Mouse (Mus musculus): Measurements from ENCODE around the gene Cabcoco1. TPM values are rescaled to one million over a fixed set of nuclear protein-coding genes. Genes with fewer than 3 reads are reported as not detected.

Cabcoco1 gene
- polyA plus RNA-seq, 1 experiment = 59.1 TPM

GRCm38 (mm10) chr10:68435001-68435560 is 106.6 kb downstream of the Cabcoco1 start:
- Histone ChIP-seq H3K27ac (ENCODE audit: control insufficient read depth, insufficient read depth, low read depth, low read length) (no peak overlapping the region), H3K4me1 (ENCODE audit: control insufficient read depth, insufficient read depth, low read length) (no peaks in the 10 kb centered on the region), H3K4me3 (ENCODE audit: control insufficient read depth, low read depth, low read length) (no peak overlapping the region), H3K36me3 (ENCODE audit: control insufficient read depth, insufficient read depth, low read length) (no peaks in the 10 kb centered on the region; the same call in 1 of the 2 replicates), H3K27me3 (ENCODE audit: control insufficient read depth, insufficient read depth, low read length) (no peaks in the 10 kb centered on the region)
- TF ChIP-seq CTCF (IDR thresholded peaks at IDR 0.05; ENCODE audit: control insufficient read depth, insufficient read depth, insufficient replicate concordance, low read depth, low read length) (no peak), POLR2A (IDR thresholded peaks at IDR 0.05; ENCODE audit: control insufficient read depth, low read depth, low read length) (no peak)

- no peaks in the 10 kb centered on the region for H3K4me1 ChIP-seq (ENCODE audit: control insufficient read depth, insufficient read depth, low read length)
- TF ChIP-seq CTCF (IDR thresholded peaks at IDR 0.05; ENCODE audit: control insufficient read depth, insufficient read depth, insufficient replicate concordance, low read depth, low read length) (no peak), POLR2A (IDR thresholded peaks at IDR 0.05; ENCODE audit: control insufficient read depth, low read depth, low read length) (no peak)
- no peak overlapping the region for H3K27ac ChIP-seq (ENCODE audit: control insufficient read depth, insufficient read depth, low read depth, low read length)
Observed at GRCm38 (mm10) chr10:68434045-68434639, 107.6 kb downstream of the Cabcoco1 start.

DNA sequence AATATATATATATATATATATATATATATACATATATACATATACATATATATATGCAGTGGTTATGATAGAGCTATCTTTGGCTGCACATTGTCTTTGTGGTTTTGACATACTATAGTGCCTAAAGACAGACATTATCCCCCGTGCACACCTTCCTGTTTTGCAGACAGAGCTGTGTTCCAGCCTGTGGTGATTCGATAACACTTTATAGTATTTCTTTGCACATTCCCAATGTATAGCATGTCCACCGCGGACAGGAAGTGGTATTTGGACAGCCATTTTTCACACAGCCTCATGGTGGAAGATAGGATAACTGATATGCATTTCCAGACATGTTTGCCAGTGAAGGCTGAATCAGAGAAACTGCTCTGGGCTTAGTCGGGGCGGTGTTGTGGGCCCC is 110.3 kb downstream of the Cabcoco1 start:
- no peaks in the 10 kb centered on the region for H3K27me3 ChIP-seq (ENCODE audit: control insufficient read depth, insufficient read depth, low read length)
- H3K4me1 ChIP-seq (ENCODE audit: control insufficient read depth, insufficient read depth, low read length) = no peaks in the 10 kb centered on the region
- H3K27ac ChIP-seq (ENCODE audit: control insufficient read depth, insufficient read depth, low read depth, low read length) = no peak overlapping the region
- H3K4me3 ChIP-seq (ENCODE audit: control insufficient read depth, low read depth, low read length) = no peak overlapping the region
- H3K36me3 ChIP-seq (ENCODE audit: control insufficient read depth, insufficient read depth, low read length) = no peaks in the 10 kb centered on the region; the same call in 1 of the 2 replicates
- no peak for TF ChIP-seq POLR2A (IDR thresholded peaks at IDR 0.05; ENCODE audit: control insufficient read depth, low read depth, low read length)
- no peak for TF ChIP-seq CTCF (IDR thresholded peaks at IDR 0.05; ENCODE audit: control insufficient read depth, insufficient read depth, insufficient replicate concordance, low read depth, low read length)

More at GRCm38 (mm10) chr10:68434045-68434639, 107.6 kb downstream of the Cabcoco1 start:
- Histone ChIP-seq H3K36me3 (ENCODE audit: control insufficient read depth, insufficient read depth, low read length) (no peaks in the 10 kb centered on the region; the same call in 1 of the 2 replicates), H3K27me3 (ENCODE audit: control insufficient read depth, insufficient read depth, low read length) (no peaks in the 10 kb centered on the region), H3K4me3 (ENCODE audit: control insufficient read depth, low read depth, low read length) (no peak overlapping the region)

- H3K27me3 ChIP-seq (ENCODE audit: control insufficient read depth, insufficient read depth, low read length) = no peaks in the 10 kb centered on the region
- TF ChIP-seq CTCF (IDR thresholded peaks at IDR 0.05; ENCODE audit: control insufficient read depth, insufficient read depth, insufficient replicate concordance, low read depth, low read length) (no peak), POLR2A (IDR thresholded peaks at IDR 0.05; ENCODE audit: control insufficient read depth, low read depth, low read length) (no peak)
- no peak overlapping the region for H3K4me3 ChIP-seq (ENCODE audit: control insufficient read depth, low read depth, low read length)
- H3K27ac ChIP-seq (ENCODE audit: control insufficient read depth, insufficient read depth, low read depth, low read length) = no peak overlapping the region
- H3K36me3 ChIP-seq (ENCODE audit: control insufficient read depth, insufficient read depth, low read length) = no peaks in the 10 kb centered on the region; the same call in 1 of the 2 replicates
- no peaks in the 10 kb centered on the region for H3K4me1 ChIP-seq (ENCODE audit: control insufficient read depth, insufficient read depth, low read length)
Observed at GRCm38 (mm10) chr10:68430929-68431328, 110.8 kb downstream of the Cabcoco1 start.

DNA sequence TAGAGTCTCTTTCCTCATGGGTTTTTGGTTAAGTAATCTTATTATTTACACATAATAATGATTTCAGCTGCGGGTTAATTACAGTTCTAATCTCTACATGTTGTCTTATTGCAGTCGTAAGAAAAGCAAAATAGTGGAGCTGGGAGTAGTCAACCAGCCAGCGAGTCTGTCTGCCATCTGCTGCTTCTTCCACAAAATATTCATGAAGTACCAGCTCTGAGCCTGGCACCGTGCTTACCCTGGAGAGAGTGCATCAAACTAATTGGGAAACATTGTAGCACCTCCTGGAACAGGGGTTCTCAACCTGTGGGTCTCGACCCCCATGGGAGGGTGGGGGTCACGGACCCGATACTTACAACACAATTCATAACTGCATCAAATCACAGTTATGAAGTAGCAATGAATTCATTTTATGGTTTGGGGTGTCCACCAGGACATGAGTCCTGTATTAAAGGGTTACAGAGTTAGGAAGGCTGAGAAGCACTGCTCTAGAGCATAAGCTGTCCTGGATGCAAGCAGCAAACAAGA is 121.2 kb downstream of the Cabcoco1 start:
- Histone ChIP-seq H3K36me3 (ENCODE audit: control insufficient read depth, insufficient read depth, low read length) (no peaks in the 10 kb centered on the region), H3K4me3 (ENCODE audit: control insufficient read depth, low read depth, low read length) (no peak overlapping the region; the same call in 1 of the 2 replicates), H3K27ac (ENCODE audit: control insufficient read depth, insufficient read depth, low read depth, low read length) (no peak overlapping the region), H3K27me3 (ENCODE audit: control insufficient read depth, insufficient read depth, low read length) (no peaks in the 10 kb centered on the region), H3K4me1 (ENCODE audit: control insufficient read depth, insufficient read depth, low read length) (no peaks in the 10 kb centered on the region)
- TF ChIP-seq POLR2A (IDR thresholded peaks at IDR 0.05; ENCODE audit: control insufficient read depth, low read depth, low read length) = no peak
- no peak for TF ChIP-seq CTCF (IDR thresholded peaks at IDR 0.05; ENCODE audit: control insufficient read depth, insufficient read depth, insufficient replicate concordance, low read depth, low read length)

DNA sequence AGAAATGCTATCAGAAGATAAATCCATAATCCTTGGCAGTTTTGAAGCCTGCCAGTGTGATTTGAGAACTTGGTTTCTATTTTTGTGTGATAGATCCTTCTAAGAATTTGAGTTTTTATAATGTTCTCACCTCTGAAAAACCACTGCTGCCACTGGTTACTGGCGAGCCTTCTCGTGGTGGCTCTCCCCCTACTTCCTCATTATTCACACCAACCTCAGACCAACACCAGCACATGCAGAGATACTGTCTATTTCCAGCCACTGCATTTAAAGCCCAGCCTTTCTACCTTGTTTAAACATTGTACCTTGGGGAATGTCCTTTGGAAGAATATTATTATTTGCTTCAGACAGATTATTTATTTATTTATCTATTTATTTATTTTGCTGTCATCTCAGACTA is 121.8 kb downstream of the Cabcoco1 start:
- Histone ChIP-seq H3K4me3 (ENCODE audit: control insufficient read depth, low read depth, low read length) (no peak overlapping the region), H3K27me3 (ENCODE audit: control insufficient read depth, insufficient read depth, low read length) (no peaks in the 10 kb centered on the region), H3K27ac (ENCODE audit: control insufficient read depth, insufficient read depth, low read depth, low read length) (no peak overlapping the region), H3K36me3 (ENCODE audit: control insufficient read depth, insufficient read depth, low read length) (no peaks in the 10 kb centered on the region), H3K4me1 (ENCODE audit: control insufficient read depth, insufficient read depth, low read length) (no peaks in the 10 kb centered on the region)
- no peak for TF ChIP-seq CTCF (IDR thresholded peaks at IDR 0.05; ENCODE audit: control insufficient read depth, insufficient read depth, insufficient replicate concordance, low read depth, low read length)

GRCm38 (mm10) chr10:68417074-68417790 is 124.5 kb downstream of the Cabcoco1 start:
- no peaks in the 10 kb centered on the region for H3K27me3 ChIP-seq (ENCODE audit: control insufficient read depth, insufficient read depth, low read length)
- no peaks in the 10 kb centered on the region for H3K36me3 ChIP-seq (ENCODE audit: control insufficient read depth, insufficient read depth, low read length)
- H3K27ac ChIP-seq (ENCODE audit: control insufficient read depth, insufficient read depth, low read depth, low read length) = no peak overlapping the region
- H3K4me3 ChIP-seq (ENCODE audit: control insufficient read depth, low read depth, low read length) = no peak overlapping the region
- TF ChIP-seq POLR2A (IDR thresholded peaks at IDR 0.05; ENCODE audit: control insufficient read depth, low read depth, low read length) (no peak), CTCF (IDR thresholded peaks at IDR 0.05; ENCODE audit: control insufficient read depth, insufficient read depth, insufficient replicate concordance, low read depth, low read length) (no peak)
- H3K4me1 ChIP-seq (ENCODE audit: control insufficient read depth, insufficient read depth, low read length) = no peaks in the 10 kb centered on the region
